Mouse (Mus musculus) left cerebral cortex, adult 2 months (tissue): ENCODE data around the gene Kif11. TPM values are rescaled to one million over a fixed set of nuclear protein-coding genes. Genes with fewer than 3 reads are reported as not detected.

Experiments
- DNase-seq, 2 experiments: peaks; one replicate each; pipeline ENCODE4 v3.0.0; 2021 to 2022; ENCODE audit warnings: low spot score in 2 of 2, mixed read lengths in 1 of 2; ENCODE audit errors: extremely low spot score in 1 of 2
- H3K27ac ChIP-seq: fragments of 200-600 bp; 2 replicates; pipeline ENCODE4 v1.8.1; 2022
- H3K4me3 ChIP-seq: fragments of 200-600 bp; 2 replicates; pipeline ENCODE4 v1.8.1; 2022
- CTCF ChIP-seq: fragments of 200-600 bp; IDR thresholded peaks from 2 replicates; pipeline ENCODE4 v1.8.1; 2022; ENCODE audit warnings: antibody characterized with exemption, mild to moderate bottlenecking, moderate library complexity
- intact Hi-C: fragments of 180-260 bp; cut with DNase I; formaldehyde crosslinking; loops from one replicate; pipeline ENCODE4 v1.15.1; 2025
- total RNA-seq, 2 experiments: library from RNA; stranded (reverse); gene quantifications; 2 replicates each; pipeline ENCODE4 v1.2.3; 2021

Kif11 gene
- total RNA-seq, 2 experiments from 2014 or later, result 0.63 to 0.79 TPM

- no peak for TF ChIP-seq CTCF
- Histone ChIP-seq H3K27ac (no peak overlapping the region), H3K4me3 (peak overlapping the region; percentile 2; the same call in 1 of the 2 replicates)
- no peak for DNase-seq
- intact Hi-C loops, result loop anchor here (5.0 kb wide), 1 partner anchor 71 kb away; no protein-coding TSS in a partner anchor
Measured at GRCm38 (mm10) chr19:37435853-37436174, 59.6 kb downstream of the Kif11 start.

DNA sequence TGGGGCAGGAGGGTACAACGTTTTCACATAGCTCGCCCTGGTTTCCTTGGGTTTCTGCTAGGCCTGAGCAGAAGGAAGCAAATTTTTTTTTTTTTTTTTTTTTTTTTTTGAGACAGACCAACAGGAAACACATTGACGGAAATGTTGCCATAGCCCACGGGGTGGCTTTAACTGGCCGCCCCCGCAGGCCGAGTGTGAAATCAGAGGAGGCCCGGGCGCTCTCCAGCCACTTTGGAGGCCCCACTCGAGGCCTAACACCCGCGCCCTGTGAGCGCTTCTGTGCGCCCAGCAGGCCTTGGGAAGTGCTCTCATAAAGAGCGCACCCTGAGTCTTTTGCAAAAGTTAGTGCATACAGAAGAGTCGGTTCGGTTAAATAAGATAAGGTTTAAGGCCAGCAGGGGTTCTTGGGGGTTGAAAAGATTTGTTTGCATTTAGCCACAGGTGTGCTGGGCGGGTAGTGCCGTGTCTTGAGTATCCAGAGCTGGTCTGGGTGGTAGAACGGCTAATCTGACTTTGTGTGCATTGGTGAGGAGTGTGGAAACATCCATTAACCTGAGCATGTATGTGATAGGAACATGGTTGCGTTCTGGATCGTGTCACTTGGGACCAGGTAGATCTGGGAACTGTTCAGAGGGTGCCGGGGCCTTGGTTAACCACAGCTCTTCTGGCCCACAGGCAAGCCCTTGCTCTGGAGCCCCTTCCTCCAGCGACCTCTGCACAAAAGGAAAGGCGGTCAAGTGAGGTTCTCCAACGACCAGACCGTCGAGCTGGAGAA, 60.5 kb downstream of the Kif11 start:
- DNase-seq, result peak; percentile 10 to 11
- Histone ChIP-seq H3K27ac (no peak overlapping the region), H3K4me3 (peak overlapping the region; percentile 2; the same call in 1 of the 2 replicates)
- no peak for TF ChIP-seq CTCF
- intact Hi-C loops, result loop anchor here (5.0 kb wide), 1 partner anchor 71 kb away; no protein-coding TSS in a partner anchor

GRCm38 (mm10) chr19:37437289-37437606, 61.0 kb downstream of the Kif11 start:
- Histone ChIP-seq H3K27ac (no peak overlapping the region), H3K4me3 (no peak overlapping the region)
- no peak for DNase-seq
- no peak for TF ChIP-seq CTCF
- intact Hi-C loops, result loop anchor here (5.0 kb wide), 1 partner anchor 70 kb away; no protein-coding TSS in a partner anchor

DNA sequence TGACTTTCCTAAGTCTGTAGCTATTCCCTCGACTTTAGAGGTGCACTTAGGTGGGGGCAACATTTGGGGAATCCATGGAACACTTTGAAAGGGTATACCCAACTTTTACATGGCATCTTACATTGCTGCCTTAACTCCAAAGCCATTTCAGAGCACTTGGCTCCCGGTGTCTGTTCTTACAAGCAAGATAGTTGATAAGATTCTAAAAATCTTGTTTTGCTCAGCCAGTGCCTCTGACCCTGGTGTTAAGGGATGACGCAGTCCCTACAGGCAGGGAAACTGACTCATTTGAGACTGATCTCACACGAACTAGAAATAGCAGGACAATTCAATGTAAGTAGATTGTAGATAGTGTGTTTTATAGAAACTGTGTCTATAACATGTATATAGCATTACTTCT, 64.0 kb downstream of the Kif11 start:
- Histone ChIP-seq H3K4me3 (no peak overlapping the region), H3K27ac (no peak overlapping the region)
- intact Hi-C loops, result no loop called here
- DNase-seq, result no peak
- no peak for TF ChIP-seq CTCF

DNA sequence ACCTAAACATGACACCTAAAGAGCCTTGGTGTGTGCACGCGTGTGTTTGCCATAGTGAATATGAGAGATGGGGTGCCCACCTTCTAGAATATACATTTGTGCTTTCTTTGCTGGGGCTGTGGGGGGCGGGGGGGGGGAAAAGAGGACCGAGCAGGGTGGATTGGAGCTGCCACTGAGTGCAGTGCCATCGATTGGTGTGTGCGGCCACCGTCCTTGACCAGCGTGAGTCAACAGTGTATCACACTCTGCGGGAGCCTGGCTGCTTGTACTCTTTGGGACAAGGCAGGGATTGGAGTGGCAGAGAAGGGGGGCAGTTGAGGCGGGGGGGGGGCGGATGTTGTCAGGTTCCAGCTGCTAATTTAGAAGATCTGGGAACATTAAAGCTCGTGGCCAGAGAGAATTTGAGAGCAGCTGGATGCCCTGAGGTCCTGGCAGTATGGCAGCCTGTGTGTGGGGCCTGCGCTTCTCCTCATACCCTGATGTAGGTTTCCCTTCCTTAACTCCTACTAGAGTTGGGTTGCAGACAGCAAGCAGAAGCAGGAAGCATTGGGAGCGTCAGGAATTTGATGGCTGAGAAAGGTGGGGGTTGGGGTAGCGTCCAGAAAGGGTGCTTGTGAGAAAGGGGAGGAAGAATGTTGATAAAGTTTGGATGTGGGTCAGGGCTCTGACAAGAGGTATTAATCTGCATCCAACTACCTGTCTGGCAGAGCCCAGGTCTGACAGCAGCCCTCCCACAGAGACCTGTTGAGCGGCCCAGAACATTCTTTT, 64.7 kb downstream of the Kif11 start:
- no peak overlapping the region for H3K27ac ChIP-seq
- no peak overlapping the region for H3K4me3 ChIP-seq
- TF ChIP-seq CTCF, result no peak
- intact Hi-C loops, result no loop called here
- DNase-seq, result no peak

DNA sequence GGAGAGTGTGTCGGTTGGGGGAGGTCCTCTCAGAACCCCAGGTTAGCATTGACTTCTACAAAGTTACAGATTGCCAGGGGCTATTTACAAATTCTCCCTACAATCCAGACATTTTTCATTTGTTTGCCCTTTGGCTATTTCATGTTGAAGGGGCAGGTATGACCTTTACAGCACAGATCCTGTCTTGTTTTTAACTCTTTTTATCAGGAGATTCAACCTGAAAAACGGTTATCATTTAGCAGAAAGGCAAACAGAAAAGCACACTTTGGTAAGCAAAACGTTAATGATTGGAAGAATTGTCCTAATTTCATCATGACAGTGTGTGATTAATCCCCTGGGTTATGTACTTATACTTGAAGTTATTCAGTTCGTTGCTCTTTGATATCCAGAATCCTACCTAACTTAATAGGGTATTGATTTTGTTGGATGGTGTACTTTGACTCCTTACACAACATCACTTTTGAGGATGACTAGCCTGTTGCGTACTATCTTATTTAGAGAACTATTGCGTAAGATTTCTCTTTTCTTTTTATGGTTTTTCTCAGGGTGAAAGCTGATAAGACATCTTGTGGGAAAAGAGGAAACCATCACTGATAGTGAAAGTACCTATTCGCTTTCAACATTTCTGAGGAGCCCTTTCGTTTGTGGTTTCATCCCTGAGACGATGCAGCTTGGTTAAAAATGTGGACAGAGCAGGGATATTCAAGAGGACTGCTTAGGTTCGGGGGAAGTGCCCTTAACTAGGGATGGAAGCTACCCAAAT, 66.5 kb downstream of the Kif11 start:
- H3K27ac ChIP-seq, result no peak overlapping the region
- no peak for TF ChIP-seq CTCF
- no peak for DNase-seq
- intact Hi-C loops, result no loop called here
- no peak overlapping the region for H3K4me3 ChIP-seq

DNA sequence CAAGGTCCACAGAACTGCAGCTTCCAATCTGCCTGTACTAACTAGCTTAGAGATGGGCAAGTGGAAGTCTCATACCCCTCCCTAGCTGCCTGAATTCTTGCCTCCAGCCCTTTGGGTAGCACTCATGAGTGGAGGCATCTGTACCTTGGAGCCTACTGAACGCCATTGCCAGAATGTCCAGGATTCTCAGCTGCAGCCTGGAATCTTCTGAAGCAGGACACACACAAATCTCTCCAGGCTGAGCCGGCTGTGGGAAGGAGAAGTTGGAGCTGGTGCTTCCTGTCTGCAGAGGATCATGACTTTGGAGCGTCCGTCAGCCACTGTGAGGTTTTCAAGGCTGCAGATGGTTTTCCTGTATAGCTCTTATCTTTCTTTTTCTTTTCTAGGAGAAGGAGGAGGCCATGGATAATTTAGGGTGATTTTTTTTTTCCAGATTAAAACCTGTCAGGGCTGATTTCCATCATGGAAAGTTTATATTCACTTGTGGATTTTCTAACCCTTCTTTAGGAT, 67.5 kb downstream of the Kif11 start:
- no peak for DNase-seq
- no peak overlapping the region for H3K4me3 ChIP-seq
- intact Hi-C loops, result no loop called here
- TF ChIP-seq CTCF, result no peak
- H3K27ac ChIP-seq, result no peak overlapping the region

- no peak overlapping the region for H3K27ac ChIP-seq
- intact Hi-C loops, result no loop called here
- H3K4me3 ChIP-seq, result no peak overlapping the region
- no peak for DNase-seq
- no peak for TF ChIP-seq CTCF
Measured at GRCm38 (mm10) chr19:37448212-37448611, 72.0 kb downstream of the Kif11 start.

DNA sequence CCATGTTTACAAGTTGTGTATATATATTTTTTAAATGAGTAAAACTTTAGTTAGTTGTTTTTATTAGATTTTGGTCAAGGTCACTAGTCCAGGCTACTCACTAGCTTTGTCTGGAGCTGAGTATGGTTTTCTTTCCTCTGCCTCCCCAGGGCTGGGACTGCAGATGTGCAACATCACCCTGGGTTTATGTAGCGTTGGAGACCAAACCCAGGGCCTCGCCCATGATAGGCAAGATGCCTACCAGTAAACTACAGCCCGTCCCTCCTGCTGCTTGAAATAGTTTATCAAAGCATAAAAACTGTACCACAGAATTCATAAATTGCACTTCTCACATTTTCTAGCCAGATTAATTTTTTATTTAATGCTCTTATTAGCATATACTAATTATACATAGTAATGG, 73.0 kb downstream of the Kif11 start:
- DNase-seq, result no peak
- Histone ChIP-seq H3K4me3 (no peak overlapping the region), H3K27ac (no peak overlapping the region)
- no peak for TF ChIP-seq CTCF
- intact Hi-C loops, result no loop called here

- no peak for TF ChIP-seq CTCF
- intact Hi-C loops, result no loop called here
- no peak overlapping the region for H3K4me3 ChIP-seq
- H3K27ac ChIP-seq, result no peak overlapping the region
- DNase-seq, result no peak
Measured at GRCm38 (mm10) chr19:37455528-37455927, 79.3 kb downstream of the Kif11 start.

DNA sequence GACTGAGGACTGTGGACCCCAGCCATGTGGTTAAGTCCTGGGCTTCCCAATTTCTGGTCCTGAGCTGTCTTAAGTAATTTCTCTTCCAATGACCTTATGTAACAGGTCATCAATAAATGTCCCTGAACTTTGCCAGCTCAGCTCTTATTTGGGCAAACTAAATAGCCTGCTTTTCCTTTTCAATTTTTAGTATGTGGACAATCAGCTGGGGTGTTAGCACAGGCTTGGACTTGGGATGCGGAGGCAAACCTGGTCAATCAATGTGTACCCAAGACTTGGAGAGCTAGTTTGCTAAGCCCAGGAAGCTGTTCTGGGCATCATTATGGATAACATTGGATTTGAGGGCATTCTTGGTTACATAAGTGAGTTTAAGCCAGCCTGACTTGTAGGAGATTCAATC, 79.8 kb downstream of the Kif11 start:
- Histone ChIP-seq H3K27ac (no peak overlapping the region), H3K4me3 (no peak overlapping the region)
- TF ChIP-seq CTCF, result no peak
- DNase-seq, result no peak
- intact Hi-C loops, result no loop called here

- no peak for TF ChIP-seq CTCF
- intact Hi-C loops, result no loop called here
- DNase-seq, result no peak
- no peak overlapping the region for H3K4me3 ChIP-seq
- H3K27ac ChIP-seq, result no peak overlapping the region
Measured at GRCm38 (mm10) chr19:37458013-37458412, 81.8 kb downstream of the Kif11 start.
